Mouse (Mus musculus) brain, embryonic 14.5 days (tissue): Measurements from ENCODE around the gene Amer2.

Experiments
- CTCF ChIP-seq: fragments of 200-500 bp; IDR thresholded peaks from 2 replicates; pipeline ENCODE4 v1.5.1; 2012; ENCODE audit warnings: inconsistent platforms, mild to moderate bottlenecking, moderate library complexity, borderline replicate concordance; ENCODE audit not compliant: insufficient read depth, insufficient read length; ENCODE audit errors: extremely low read depth
- POLR2A ChIP-seq: fragments of 200-500 bp; IDR thresholded peaks from 2 replicates; pipeline ENCODE4 v1.6.1; 2012; ENCODE audit warnings: mild to moderate bottlenecking, inconsistent platforms, borderline replicate concordance; ENCODE audit not compliant: poor library complexity, insufficient read depth, insufficient read length, severe bottlenecking; ENCODE audit errors: extremely low read depth

DNA sequence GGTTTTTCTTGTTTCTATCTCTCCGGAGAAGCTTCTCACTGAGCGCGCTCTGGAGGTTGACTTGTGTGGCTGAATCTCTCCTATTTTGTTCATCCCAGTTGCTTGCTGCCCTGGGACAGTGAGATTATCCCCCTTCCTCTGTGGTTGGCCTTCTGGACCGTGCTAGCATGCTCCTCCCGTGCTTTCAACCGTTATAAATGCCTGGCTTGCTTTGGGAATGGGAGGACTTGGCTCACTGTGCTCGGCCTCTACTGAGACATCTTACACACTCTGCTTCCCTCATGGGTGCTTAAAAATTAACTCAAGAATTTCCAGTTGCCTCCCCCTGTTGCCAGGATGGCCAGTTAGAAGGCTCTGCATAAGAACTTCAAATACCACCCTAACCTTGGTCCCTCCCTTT lies 10.8 kb downstream of the Amer2 start:
- TF ChIP-seq CTCF (no peak), POLR2A (no peak)
